Mouse (Mus musculus) liver (tissue): ENCODE data around the gene Map3k12.

ENCODE experiments used
- DNase-seq: peaks from one replicate; pipeline ENCODE4 v3.0.0-alpha.2; 2020; ENCODE audit warnings: mixed read lengths

Gene Map3k12

DNA sequence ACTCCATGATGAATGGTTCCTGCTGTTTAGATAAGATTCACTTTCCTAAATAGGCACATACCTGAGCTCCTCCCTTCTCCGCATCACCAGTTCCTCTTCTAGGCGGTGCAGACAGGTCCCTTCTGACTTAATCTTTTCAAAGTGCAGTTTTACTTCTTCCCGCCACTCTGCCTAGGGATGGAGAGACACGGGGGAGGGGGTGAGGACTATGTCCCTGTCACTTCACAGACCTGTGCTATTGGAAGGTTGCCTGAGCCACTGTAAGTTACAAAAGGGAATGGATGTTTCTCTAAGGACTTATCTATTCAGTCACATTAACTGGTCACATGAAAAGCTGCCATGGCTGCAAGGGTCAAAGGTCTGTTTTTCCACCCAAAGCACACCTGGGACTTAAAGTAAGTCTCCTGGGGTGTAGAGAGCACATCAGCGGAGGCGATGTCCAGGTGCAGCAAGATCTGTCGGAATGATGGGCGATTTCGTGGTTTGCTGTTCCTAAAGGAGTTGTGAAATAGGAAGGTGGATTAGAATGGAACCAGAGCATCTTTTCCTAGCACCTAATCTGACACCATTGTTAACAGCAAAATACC, 14.5 kb downstream of the Map3k12 start:
- DNase-seq = no peak

DNA sequence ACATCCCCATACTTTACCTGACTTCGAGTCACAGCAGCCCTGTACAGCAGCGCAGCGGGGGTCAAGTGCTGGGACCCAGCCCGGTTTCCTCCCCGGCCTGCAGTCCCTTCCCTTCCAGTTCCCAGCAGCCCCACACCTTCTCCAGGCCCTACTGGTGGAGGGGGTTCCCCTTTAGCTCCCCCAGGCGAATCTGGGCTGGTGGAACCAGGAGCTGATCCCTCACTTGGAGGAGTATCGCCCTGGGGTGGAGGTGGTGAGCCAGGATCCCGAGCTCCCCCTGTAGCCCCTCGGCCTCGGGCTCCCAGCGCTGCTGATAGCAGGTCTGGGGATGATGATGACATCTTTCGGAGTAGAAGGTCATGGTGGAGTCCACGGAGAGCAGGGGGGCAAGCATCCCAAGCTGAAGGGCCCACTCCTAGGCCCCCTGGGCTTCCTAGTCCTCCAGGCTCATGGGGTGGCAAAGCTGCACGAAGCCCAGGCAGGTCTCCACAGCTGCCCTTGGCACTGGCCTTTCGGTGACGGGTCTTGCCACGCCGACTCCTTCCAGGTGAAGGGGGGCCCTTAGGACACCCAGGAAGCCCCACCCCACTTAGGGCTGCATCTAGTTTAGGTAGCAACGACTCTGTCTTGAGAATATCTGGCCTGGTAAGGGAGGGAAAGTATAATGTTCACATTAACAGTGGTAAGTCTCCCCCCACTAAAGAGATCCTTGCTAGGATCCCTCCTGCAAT, 15.6 kb downstream of the Map3k12 start:
- no peak for DNase-seq

DNA sequence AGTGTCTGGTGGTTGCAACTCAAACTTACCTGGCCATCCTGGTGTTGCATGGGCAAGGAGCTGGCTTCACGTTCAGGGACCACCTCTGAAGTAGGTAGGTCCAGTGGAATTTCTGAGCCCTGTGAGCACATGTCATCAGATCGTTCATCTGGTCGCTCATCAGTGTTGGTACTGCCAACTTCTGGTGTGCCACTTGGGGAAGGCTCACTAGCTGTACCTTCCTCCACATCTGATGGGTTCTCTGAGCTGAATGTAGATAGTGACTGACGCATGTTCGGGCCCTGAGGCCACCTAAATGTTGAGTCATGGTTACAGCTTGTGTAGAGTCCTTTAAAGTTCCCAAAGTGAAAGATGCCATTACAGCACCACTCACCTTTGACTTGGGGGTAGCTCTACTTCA, 16.4 kb downstream of the Map3k12 start:
- no peak for DNase-seq

DNA sequence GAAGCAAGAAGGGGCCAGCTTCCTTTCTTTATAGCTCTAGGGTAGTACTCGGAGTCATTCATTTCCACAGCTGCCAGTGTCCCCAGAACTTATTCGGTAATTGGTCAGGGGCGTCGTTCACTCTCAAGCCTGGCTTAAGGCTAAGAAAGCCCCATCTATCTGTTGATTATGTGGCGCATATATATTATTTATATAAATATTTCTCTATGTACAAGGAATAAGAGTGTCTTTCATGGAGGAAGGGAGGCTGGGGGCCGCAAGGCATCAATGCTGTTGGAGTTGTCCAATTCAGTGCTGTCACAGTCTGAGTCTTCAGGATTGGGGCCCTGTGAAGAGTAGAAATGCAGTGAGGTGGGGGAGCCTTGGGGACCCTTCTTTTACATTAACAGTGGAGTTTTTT, 17.0 kb downstream of the Map3k12 start:
- DNase-seq = no peak

DNA sequence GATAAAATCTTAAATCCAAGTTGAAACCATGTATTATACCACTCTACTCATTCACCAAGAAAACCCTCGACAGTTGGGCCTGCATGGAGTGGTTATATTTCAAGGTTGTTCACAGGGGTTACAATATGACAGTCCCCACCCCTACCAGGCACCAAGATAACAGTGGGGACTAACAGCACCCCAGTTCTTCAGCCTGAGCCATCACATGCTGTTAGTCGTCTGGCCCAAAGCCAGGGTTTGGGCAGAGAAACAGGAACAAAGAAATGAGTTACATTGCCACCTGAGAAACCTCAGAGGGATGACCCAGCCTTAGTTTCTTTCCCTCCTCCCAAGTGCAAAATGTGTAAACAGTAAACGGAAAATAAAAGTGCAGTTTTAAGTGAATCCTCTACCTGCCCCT, 17.5 kb downstream of the Map3k12 start:
- no peak for DNase-seq

DNA sequence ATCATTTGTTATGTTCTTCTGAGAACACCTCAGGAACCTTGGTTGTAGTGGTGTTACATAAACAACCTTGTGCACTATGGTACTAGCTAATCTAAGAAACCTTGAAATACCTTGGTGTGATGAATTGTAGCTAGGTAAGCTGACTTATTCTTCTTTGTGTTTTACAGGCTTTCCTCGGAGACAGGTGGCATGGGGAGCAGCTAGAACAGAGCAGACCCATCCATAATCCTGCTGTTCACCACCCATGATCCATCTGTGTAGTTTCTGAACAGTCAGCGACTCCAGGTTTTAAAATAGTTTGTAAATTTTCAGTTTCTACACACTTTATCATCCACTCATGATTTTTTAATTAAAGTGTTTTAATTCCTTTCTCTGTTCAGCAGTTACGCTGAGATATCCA, 18.5 kb downstream of the Map3k12 start:
- no peak for DNase-seq

DNA sequence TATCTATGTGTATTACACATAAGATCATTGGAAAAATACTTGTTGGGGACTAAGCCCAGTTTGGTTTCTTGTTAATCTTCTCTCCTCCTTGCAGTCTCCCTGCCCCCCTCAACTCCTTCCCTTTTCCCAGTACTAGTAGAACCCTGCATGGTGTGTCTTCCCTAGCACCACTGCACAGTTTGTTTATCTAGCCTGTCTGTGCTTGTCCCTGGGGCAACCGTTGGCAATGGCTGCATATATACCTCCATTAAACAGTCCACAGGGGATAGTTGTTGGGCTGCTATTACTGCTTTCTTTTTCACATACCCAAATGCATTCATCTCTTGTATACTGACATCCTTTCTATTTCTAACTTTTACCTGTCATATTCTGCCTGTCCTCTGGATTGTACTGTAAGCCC, 29.2 kb downstream of the Map3k12 start:
- no peak for DNase-seq

DNA sequence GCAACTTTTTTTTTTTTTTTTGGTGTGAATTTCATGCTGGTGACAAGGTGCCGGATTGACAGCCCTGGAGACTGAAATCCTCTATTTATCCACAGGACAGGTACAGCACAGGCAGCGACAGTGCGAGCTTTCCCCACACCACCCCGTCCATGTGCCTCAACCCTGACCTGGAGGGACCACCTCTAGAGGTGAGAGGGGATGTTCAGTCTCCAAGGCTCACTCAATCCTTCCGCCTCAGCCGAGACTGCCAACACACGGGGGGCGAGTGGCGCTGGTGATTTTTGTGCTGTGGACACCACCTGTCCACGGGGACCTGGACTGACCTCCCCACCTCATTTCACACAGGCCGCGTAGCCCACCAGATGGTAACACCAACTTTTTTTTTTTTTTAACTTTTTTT, 31.0 kb downstream of the Map3k12 start:
- DNase-seq = no peak

DNA sequence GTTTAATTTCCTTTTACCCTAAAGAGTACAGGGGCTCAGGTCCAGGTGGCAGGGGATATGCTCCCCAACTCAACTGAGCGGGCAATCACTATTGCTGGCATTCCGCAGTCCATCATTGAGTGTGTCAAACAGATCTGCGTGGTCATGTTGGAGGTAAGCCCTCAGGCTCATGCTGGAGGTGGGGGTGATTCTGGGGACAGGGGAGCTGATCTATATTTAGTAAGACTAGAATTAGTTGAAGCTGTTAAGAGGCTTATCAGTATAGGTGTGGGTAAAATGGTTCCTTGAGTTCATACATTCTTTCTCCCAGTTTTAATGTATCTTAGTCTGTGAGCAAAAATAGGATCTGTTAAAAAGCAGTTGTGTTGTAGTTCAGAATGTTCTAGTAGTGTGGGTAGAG, 33.7 kb downstream of the Map3k12 start:
- DNase-seq = no peak

DNA sequence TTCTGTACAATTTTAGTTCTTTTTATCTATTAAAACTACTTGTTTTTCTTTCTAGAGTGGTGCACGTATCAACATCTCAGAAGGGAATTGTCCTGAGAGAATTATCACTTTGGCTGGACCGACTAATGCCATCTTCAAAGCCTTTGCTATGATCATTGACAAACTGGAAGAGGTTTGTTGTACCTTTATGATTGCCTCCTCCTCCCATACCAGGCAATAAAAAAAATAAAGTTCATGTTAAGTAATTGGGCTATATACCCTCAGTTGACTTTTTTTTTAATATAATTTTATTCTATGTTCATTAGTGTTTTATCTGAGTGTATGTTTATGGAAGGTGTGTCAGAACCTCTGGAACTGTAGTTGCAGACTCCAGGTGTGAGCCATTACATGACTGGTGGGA, 42.3 kb downstream of the Map3k12 start:
- DNase-seq = no peak

DNA sequence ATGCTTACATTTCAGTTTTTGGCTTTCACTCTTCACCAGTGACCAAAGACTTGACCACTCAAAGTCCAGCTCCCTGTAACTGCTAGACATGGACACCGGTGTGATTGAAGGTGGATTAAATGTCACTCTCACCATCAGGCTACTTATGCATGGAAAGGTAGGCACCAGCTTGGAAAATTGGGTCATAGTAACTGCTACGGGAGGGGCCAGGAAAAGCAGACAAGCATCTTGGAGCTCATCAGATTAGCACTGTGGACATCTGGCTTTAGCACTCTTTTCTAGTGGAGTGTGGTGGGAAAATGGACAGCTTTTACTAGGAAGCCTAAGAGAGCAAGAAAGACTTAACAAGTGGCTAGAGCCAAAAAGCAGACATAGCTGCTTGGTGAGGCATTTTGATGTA, 43.6 kb downstream of the Map3k12 start:
- DNase-seq = no peak

DNA sequence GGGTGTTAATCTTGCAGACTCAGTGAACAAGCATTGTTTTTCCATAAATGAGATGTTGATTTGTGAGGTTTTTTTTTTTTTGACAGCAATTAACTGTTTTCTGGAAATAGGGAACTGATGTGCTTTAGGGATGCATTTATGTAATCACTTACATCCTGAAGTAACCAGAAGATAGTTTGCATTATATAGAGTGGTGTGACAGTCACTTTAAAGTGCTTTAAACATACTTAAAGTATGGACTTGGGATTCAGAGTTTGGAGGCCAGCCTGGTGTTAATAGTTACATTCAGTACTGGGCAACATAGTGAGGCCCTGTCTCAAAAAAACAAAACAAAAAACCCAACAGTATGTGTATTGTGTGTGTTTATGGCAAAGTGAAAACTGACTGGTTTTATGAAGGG, 45.1 kb downstream of the Map3k12 start:
- no peak for DNase-seq

DNA sequence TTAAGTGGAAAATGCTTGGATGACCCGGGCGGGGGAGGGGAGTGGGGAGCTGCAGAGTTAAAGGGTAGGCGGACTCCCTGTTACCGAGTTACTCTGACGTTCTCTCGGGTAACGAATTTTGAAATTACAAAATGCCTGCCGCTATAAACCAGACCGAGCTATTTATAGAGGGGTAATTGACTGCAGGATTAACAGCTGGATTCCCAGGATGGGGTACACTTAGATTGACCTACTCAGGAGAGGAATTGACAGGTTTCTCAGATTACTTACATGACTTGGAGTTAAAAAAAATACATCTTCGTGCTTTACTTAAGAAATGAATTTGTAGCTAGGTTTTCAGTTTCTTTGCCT, 45.6 kb downstream of the Map3k12 start:
- DNase-seq = no peak

DNA sequence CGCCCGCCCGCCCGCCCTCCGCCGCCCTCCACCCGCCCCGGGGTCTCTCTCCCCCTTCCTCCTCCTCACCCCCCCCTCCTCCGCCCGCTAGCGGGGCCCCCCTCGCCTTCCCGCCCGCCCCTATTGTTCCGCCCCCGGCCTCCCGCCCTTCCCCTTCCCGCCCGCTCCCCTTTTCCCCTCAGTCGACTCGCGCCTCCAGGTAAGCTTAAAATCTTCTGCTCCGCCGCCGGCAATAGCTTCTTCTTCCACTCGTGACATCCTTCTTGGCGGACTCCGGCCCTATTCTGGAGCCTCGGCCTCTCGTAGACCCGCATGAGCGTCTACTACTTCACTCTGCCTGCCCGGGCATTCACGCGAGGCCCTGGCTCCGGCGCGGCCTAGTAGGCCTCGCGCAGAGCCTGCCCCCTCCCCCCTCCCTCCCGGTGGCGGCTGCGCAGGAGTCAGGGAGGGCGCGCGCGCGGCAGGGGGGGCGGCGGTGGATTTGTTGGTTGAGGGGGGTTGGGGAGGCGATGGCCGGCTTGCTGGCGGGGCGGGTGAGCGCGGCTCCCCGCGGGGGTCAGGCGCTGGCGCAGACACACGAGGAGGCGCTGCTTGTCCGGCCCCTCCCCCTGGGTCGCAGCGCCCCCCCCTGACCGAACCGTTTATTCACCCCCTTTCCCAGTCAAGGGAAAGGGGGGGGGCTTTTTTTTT, 46.1 kb downstream of the Map3k12 start:
- DNase-seq = peak; percentile 85

DNA sequence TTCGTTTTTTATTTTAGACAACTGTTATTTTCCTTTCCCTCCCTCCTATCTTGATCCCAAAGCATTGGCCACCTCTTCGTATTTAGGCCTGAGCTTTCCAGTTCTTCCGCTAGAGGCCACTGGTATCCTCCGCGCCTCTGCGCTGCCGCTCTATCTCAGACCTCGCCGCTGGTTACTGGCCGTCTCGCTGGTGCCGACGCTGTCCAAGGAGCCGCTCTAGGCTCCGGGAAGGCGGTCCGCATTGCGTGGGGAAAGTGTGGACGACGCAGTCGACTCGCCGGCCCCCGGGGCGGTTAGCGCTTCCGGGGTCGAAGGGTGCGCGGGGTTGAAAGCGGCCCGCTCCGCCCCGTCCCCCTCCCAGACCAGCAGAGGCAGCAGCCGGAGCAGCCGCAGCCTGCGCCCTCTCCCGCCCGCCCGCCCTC, 46.7 kb downstream of the Map3k12 start, which contains the start of gene Pcbp2:
Gene Pcbp2, plus strand, starts transcription at position 357 of the 422 bp plus-strand sequence.
- peak; percentile 97 for DNase-seq

DNA sequence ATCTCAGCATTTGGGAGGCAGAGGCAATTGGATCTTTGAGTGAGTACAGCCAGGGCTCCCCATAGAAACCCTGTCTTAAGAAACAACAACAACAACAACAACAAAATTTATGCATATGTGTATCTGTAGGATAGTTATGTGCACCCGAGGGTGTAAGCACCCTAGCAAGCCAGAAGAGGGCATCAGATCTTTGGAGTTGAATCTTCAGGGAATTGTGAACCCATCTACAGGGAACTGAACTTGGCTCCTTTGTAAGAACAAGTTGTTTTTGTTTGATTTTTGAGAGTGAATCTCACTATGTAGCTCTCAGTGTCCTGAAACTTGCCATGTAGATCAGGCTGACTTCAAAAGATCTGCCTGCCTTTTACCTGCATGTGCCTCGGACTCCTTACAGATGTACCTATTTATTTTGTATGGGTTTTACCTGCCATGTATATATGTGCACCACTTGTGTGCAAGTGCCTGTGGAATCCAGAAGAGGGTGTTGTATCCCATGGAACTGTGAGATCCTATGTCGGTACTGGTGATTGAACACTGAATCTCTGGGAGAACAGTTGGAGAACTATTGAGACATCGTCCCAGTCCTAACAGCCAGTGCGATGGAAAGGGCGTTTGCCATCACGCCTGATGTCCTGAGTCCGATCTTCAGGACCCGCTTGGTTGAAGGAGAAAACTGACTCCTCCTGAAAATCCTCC, 48.0 kb downstream of the Map3k12 start:
- DNase-seq = no peak

DNA sequence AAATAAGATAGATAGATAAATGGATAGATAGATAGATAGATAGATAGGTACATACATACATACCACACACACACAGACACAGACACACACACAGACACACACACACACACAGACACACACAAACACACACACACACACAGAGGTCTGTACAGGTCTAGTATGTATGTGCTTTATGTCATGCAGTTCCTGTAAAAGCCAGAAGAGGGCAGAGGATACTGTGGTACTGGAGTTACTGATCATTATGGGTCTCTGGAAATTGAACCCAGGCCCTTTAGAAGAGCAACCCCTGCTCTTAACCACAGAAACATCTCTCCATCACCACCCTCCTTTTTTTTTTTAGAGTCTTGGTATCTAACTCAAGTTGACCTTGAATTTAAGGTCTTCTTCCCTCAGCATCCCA, 53.2 kb downstream of the Map3k12 start:
- DNase-seq = no peak

DNA sequence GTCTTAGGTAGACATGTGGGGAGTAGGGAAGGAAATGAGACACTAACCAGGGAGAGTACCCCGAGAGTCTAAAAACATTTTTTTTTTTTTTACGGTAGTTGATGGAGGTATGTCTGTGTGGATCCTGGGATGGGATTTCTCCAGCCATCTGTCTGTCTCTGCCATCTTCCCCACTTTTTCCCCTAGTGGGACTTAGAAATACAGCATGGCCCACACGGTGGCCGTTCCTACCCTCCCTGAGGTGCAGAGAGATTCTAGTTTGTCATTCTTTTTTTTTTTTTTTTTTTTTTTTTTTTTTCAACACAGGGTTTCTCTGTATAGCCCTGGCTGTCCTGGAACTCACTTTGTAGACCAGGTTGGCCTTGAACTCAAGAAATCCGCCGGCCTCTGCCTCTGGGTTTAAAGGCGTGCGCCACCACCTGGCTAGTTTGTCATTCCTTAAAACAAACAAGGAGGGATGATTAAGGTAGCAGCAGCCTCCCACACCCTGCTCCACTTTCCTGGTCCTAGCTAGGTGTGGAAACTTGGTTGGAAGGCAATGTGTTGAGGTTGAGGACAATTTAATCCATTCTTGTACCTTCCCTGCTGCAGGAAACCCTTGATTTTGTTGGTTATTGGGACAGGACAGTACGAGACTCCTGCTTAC, 55.3 kb downstream of the Map3k12 start:
- DNase-seq = no peak

DNA sequence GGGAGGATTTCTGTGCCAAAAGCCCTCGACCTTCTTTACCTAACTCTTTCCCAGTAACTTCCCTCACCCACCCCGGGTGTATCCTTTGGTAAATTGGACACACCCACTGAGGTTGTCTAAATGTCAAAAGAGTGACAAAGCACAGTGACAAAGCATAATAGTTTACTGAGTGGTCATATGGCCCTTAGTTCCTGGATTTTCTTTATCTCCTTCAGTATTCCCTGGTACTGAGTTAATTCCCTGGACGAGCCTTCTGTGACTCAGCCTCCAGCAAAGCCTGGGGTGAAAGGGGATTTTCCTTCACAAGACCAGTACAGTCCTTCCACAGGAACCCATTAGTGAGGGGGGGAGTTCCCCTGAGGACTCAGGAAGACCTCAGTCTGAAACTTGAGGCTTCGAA, 55.9 kb downstream of the Map3k12 start:
- peak; percentile 55 for DNase-seq

DNA sequence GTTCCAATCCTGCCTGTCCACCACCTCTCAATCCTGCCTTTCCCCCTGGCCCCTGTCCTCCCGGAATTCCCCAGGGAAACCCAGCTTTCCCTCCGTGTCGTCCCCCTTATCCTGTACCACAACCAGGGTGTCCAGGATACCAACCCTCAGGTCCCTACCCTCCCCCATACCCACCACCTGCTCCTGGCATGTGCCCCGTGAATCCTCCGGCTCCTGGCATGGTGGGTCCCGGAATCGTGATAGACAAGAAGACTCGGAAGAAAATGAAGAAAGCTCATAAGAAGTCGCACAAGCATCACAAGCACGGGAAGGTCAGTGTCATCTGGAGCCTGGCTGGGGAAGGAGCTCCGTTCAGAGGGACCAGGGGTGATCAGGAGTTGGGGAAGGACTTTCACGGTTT, 56.5 kb downstream of the Map3k12 start:
- peak; percentile 6 for DNase-seq

DNA sequence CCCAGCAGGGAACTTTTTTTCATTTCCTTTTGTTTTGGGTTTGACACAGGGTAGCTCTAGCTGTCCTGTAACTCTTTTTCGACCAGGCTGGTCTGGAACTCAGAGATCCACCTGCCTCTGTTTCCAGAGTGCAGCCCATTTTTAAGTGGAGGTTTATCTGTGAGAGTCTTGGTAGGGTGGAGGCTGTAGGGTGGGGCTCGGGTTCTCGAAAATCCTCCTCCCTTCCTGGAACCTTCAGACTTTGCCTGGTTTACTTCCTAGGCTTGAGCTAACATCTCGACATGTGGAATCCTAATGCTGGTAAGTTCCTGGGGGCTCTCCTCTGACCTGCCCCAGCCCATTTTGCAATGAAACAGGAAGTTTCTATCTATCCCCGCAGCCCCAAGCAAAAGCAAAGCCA, 57.0 kb downstream of the Map3k12 start:
- DNase-seq = peak; percentile 78

DNA sequence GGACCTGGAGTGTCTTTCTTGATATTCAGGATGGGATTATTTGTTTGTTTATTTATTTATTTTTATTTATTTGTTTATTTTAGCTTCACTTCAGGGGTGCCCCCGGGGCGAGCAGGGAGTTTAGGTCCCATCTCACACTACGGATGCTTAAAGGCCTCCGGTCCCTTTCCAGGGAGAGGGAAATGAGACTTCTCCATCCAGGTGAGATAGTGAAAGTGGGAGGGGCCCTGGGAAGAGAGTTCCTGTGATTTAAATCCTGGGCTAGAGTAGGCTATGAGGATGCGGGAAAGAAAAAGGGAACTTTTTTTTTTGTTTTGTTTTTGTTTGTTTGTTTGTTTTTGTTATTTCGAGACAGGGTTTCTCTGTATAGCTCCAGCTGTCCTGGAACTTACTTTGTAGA, 57.5 kb downstream of the Map3k12 start:
- peak; percentile 10 for DNase-seq

DNA sequence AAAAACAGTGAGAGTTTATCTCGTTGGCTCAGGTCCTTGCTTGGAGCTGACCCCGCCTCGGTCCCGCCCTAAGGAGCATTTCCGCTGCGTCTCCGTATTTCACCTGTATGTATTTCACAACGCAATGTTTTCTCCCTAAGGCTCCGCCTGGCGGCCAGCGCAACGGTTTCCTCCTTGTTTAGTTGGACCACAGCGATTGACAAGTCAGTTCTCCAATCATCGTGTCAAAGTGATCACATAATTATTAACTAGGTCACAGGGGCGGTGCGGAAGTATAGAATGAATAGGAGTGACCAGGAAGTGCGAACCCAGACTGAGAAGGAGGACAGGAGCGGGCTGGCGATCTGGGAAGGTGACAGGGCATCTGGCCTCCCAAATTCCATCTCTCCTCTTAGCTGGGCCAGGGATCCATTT, 58.0 kb downstream of the Map3k12 start, which contains the start of gene Prr13:
Gene Prr13, plus strand, starts transcription at position 125 of the 414 bp plus-strand sequence.
- DNase-seq = peak; percentile 93
